Mouse (Mus musculus) large intestine, adult 2 months (tissue): Measurements from ENCODE around the gene Cox6b2. TPM values are rescaled to one million over a fixed set of nuclear protein-coding genes. Genes with fewer than 3 reads are reported as not detected.

ENCODE experiments used
- DNase-seq: peaks from one replicate; pipeline ENCODE4 v3.0.0-alpha.2; 2012; ENCODE audit warnings: low read depth, low spot score
- WGBS: fragments of 180-500 bp; shearing (Covaris S2); methylation state at CpG from one replicate; pipeline ENCODE4 v1.1.7; 2018; 5-methylcytosine and 5-hydroxymethylcytosine counted together
- polyA plus RNA-seq: library from polyadenylated mRNA; depleted of rRNA; stranded (reverse); fragments of >200 nt; gene quantifications from 2 replicates; pipeline ENCODE4 v1.2.3, GENCODE M21; 2012; rRNA removed

Cox6b2 gene
- polyA plus RNA-seq, 1 experiment = 45.0 TPM

- DNase-seq = peak; percentile 87
- 15% methylated on average over 7 of the region's 7 CpGs for WGBS
These were observed 27.7 kb downstream of the Cox6b2 start, which contains the start of gene Tmem150b for GRCm38 (mm10) chr7:4725169-4725568. Gene Tmem150b, minus strand, starts transcription at chr7:4725249.

GRCm38 (mm10) chr7:4724359-4724758 lies 28.5 kb downstream of the Cox6b2 start:
- DNase-seq = no peak
- WGBS = 7% methylated on average over 3 of the region's 3 CpGs

GRCm38 (mm10) chr7:4723508-4723907 lies 29.4 kb downstream of the Cox6b2 start:
- DNase-seq = no peak

GRCm38 (mm10) chr7:4719276-4719675 lies 33.6 kb downstream of the Cox6b2 start:
- WGBS = 87% methylated on average over 3 of the region's 3 CpGs
- DNase-seq = no peak

More at GRCm38 (mm10) chr7:4723508-4723907, 29.4 kb downstream of the Cox6b2 start:
- WGBS = 23% methylated on average over 12 of the region's 12 CpGs

- WGBS = 76% methylated on average over 6 of the region's 6 CpGs
- no peak for DNase-seq
These were observed 35.9 kb downstream of the Cox6b2 start for GRCm38 (mm10) chr7:4716955-4717354.

GRCm38 (mm10) chr7:4712594-4712993 lies 40.3 kb downstream of the Cox6b2 start:
- 83% methylated on average over 3 of the region's 3 CpGs for WGBS
- no peak for DNase-seq

- 51% methylated on average over 18 of the region's 18 CpGs for WGBS
- no peak for DNase-seq
These were observed 47.8 kb downstream of the Cox6b2 start for GRCm38 (mm10) chr7:4705098-4705497.

- no peak for DNase-seq
- WGBS = 77% methylated on average over 7 of the region's 7 CpGs
These were observed 49.7 kb downstream of the Cox6b2 start for GRCm38 (mm10) chr7:4703195-4703594.

- WGBS = 57% methylated on average over 8 of the region's 8 CpGs
- DNase-seq = no peak
These were observed 50.6 kb downstream of the Cox6b2 start for GRCm38 (mm10) chr7:4702334-4702733.

Other genes with a start within 250 kb of the Cox6b2 start
- gene Tnnt1, start 236.7 kb downstream of the Cox6b2 start, polyA plus RNA-seq = 0.74 and 1.7 TPM in 2 replicates
- 1.5 and 1.9 TPM in 2 replicates for gene Tnni3, start 228.9 kb downstream of the Cox6b2 start, polyA plus RNA-seq
- 2.4 and 3.5 TPM in 2 replicates for gene Dnaaf3, start 220.6 kb downstream of the Cox6b2 start, polyA plus RNA-seq
- gene Syt5, start 205.6 kb downstream of the Cox6b2 start, polyA plus RNA-seq = 4.5 and 5.3 TPM in 2 replicates
- gene Ptprh, start 149.1 kb downstream of the Cox6b2 start, polyA plus RNA-seq = 85.7 and 191 TPM in 2 replicates
- gene Tmem86b, start 121.7 kb downstream of the Cox6b2 start, polyA plus RNA-seq = 72.9 and 162 TPM in 2 replicates
- gene Ppp6r1, start 94.1 kb downstream of the Cox6b2 start, polyA plus RNA-seq = 104 and 150 TPM in 2 replicates
- 32.7 and 34.4 TPM in 2 replicates for gene Hspbp1, start 68.0 kb downstream of the Cox6b2 start, polyA plus RNA-seq
- gene Brsk1, start 62.5 kb downstream of the Cox6b2 start, polyA plus RNA-seq = 1.7 and 2.3 TPM in 2 replicates
- 84.0 and 118 TPM in 2 replicates for gene Tmem150b, start 27.8 kb downstream of the Cox6b2 start, polyA plus RNA-seq
- gene Kmt5c, start 13.0 kb downstream of the Cox6b2 start, polyA plus RNA-seq = 95.6 and 126 TPM in 2 replicates
- gene Fam71e2, start 18.2 kb upstream of the Cox6b2 start, polyA plus RNA-seq = not detected in 2 replicates
- 0.11 and 0.81 TPM in 2 replicates for gene Il11, start 29.8 kb upstream of the Cox6b2 start, polyA plus RNA-seq
- gene Tmem190, start 29.8 kb upstream of the Cox6b2 start, polyA plus RNA-seq = not detected in 2 replicates
- gene Tmem238, start 36.6 kb upstream of the Cox6b2 start, polyA plus RNA-seq = 81.4 and 90.8 TPM in 2 replicates
- 510 and 604 TPM in 2 replicates for gene Rpl28, start 39.8 kb upstream of the Cox6b2 start, polyA plus RNA-seq
- 348 and 501 TPM in 2 replicates for gene Ube2s, start 59.5 kb upstream of the Cox6b2 start, polyA plus RNA-seq
- gene Shisa7, start 91.6 kb upstream of the Cox6b2 start, polyA plus RNA-seq = 0.78 and 0.86 TPM in 2 replicates
- 20.4 and 27.2 TPM in 2 replicates for gene Isoc2b, start 117.2 kb upstream of the Cox6b2 start, polyA plus RNA-seq
- gene Isoc2a, start 124.1 kb upstream of the Cox6b2 start, polyA plus RNA-seq = 14.7 and 16.2 TPM in 2 replicates
- gene Gm36210, start 153.4 kb upstream of the Cox6b2 start, polyA plus RNA-seq = not detected in 2 replicates
- gene Zfp628, start 162.1 kb upstream of the Cox6b2 start, polyA plus RNA-seq = 12.7 and 14.6 TPM in 2 replicates
- gene Nat14, start 168.9 kb upstream of the Cox6b2 start, polyA plus RNA-seq = 4.3 and 7.1 TPM in 2 replicates
- gene Ssc5d, start 172.7 kb upstream of the Cox6b2 start, polyA plus RNA-seq = 2.9 and 3.6 TPM in 2 replicates
- gene Sbk2, start 211.3 kb upstream of the Cox6b2 start, polyA plus RNA-seq = 0.06 and 0.18 TPM in 2 replicates
- not detected in 2 replicates for gene Sbk3, start 218.1 kb upstream of the Cox6b2 start, polyA plus RNA-seq
- gene Zfp579, start 243.1 kb upstream of the Cox6b2 start, polyA plus RNA-seq = 30.6 and 33.2 TPM in 2 replicates